Mouse (Mus musculus) lung, postnatal 0 days (tissue): ENCODE measurements around the gene Olfr638.

Experiments
- CTCF ChIP-seq: IDR thresholded peaks from 2 replicates; pipeline ENCODE4 v1.5.1; 2016; ENCODE audit warnings: antibody characterized with exemption, mild to moderate bottlenecking
- EP300 ChIP-seq: IDR thresholded peaks from 2 replicates; pipeline ENCODE4 v1.6.1; 2016; ENCODE audit warnings: antibody characterized with exemption, mild to moderate bottlenecking, control low read depth

DNA sequence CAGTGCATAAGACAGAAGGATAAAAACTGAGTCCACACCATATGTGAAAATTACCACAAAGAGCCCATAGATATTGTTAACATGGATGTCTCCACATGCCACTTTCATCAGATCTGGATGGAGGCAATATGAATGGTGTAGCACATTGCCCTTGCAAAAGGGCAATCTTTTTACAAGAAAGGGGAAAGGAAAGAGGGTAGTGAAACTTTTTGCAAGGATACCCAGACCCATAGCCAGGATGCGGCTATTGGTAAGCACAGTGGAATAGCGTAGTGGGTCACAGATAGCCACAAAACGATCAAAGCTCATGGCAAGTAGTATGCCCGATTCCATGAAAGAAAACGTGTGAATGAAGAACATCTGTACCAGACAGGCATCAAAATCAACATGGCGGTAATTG, 23.1 kb downstream of the Olfr638 start:
- no peak for TF ChIP-seq CTCF
- no peak for TF ChIP-seq EP300
